Mouse (Mus musculus) MEL (cell line): Measurements from ENCODE around the gene Lrrc25.

Experiments
- CTCF ChIP-seq, 3 experiments: IDR thresholded peaks in 2 of 3; conservative IDR thresholded peaks in 1 of 3; 2 replicates each; pipeline ENCODE4 v1.5.1; 2011 to 2012; ENCODE audit warnings: low read length in 3 of 3, low read depth in 2 of 3, mild to moderate bottlenecking in 2 of 3, improper control_type of control experiment in 1 of 3, inconsistent platforms in 1 of 3, mixed read lengths in 1 of 3, moderate library complexity in 1 of 3; ENCODE audit not compliant: control insufficient read depth in 1 of 3, insufficient read depth in 1 of 3, poor library complexity in 1 of 3, severe bottlenecking in 1 of 3
- GATA1 ChIP-seq: IDR thresholded peaks from 2 replicates; pipeline ENCODE4 v1.6.1; 2011; ENCODE audit warnings: low read depth, low read length, improper control_type of control experiment
- MAFK ChIP-seq: IDR thresholded peaks from 2 replicates; pipeline ENCODE4 v1.6.1; 2011; ENCODE audit warnings: low read depth, mild to moderate bottlenecking, low read length, improper control_type of control experiment, borderline replicate concordance
- MAZ ChIP-seq: IDR thresholded peaks from 2 replicates; pipeline ENCODE4 v1.6.1; 2012; ENCODE audit warnings: low read depth, mild to moderate bottlenecking, inconsistent platforms, low read length, improper control_type of control experiment
- MEF2A ChIP-seq: IDR thresholded peaks from 2 replicates; pipeline ENCODE4 v1.6.1; 2014; ENCODE audit warnings: low read depth, mild to moderate bottlenecking, inconsistent platforms, low read length, improper control_type of control experiment; ENCODE audit not compliant: poor library complexity, insufficient replicate concordance, severe bottlenecking; ENCODE audit errors: extremely low read depth
- NRF1 ChIP-seq: IDR thresholded peaks from 2 replicates; pipeline ENCODE4 v1.6.1; 2014; ENCODE audit warnings: low read depth, mild to moderate bottlenecking, inconsistent platforms, low read length, improper control_type of control experiment, moderate library complexity; ENCODE audit not compliant: poor library complexity, insufficient read depth, severe bottlenecking
- POLR2A ChIP-seq, 2 experiments: IDR thresholded peaks; 2 replicates each; pipeline ENCODE4 v1.6.1; 2011 to 2012; ENCODE audit warnings: low read length in 2 of 2, mild to moderate bottlenecking in 2 of 2, control low read depth in 1 of 2, improper control_type of control experiment in 1 of 2, low read depth in 1 of 2, moderate library complexity in 1 of 2; ENCODE audit not compliant: control insufficient read depth in 1 of 2, insufficient read depth in 1 of 2, poor library complexity in 1 of 2
- RCOR1 ChIP-seq: IDR thresholded peaks from 2 replicates; pipeline ENCODE4 v1.6.1; 2012; ENCODE audit warnings: low read depth, mild to moderate bottlenecking, inconsistent platforms, low read length, improper control_type of control experiment
- TBP ChIP-seq: IDR thresholded peaks from 2 replicates; pipeline ENCODE4 v1.8.0; 2011; ENCODE audit warnings: low read depth, low read length, improper control_type of control experiment
- ZNF384 ChIP-seq: IDR thresholded peaks from 2 replicates; pipeline ENCODE4 v1.6.1; 2012; ENCODE audit warnings: low read depth, mild to moderate bottlenecking, inconsistent platforms, low read length, improper control_type of control experiment

- no peak for TF ChIP-seq TBP
- TF ChIP-seq NRF1 = no peak
- TF ChIP-seq CTCF (IDR thresholded peaks at IDR 0.05 in 2 of 3, conservative IDR thresholded peaks at IDR 0.05 in 1 of 3; ENCODE audit: control insufficient read depth in 1 of 3, insufficient read depth in 1 of 3, low read depth in 2 of 3, low read length in 3 of 3, poor library complexity in 1 of 3, severe bottlenecking in 1 of 3) = no peak
- TF ChIP-seq ZNF384 = no peak
- no peak for TF ChIP-seq POLR2A (IDR thresholded peaks at IDR 0.05; ENCODE audit: control insufficient read depth in 1 of 2, insufficient read depth in 1 of 2, low read depth in 1 of 2, low read length in 2 of 2, poor library complexity in 1 of 2)
- TF ChIP-seq GATA1 = no peak
- TF ChIP-seq MEF2A = no peak
- no peak for TF ChIP-seq MAZ
- no peak for TF ChIP-seq RCOR1
- TF ChIP-seq MAFK = no peak
These were observed 49.6 kb downstream of the Lrrc25 start for GRCm38 (mm10) chr8:70665599-70665998.
